Mouse (Mus musculus) skeletal muscle tissue, adult 2 months (tissue): ENCODE results near the gene Lyzl6.
A peak's percentile ranks its signal among the peaks of the same experiment; 100 is the strongest.
"Not testable (repeated sequence)": the region's sequence is repeated elsewhere in the genome, so short reads cannot be mapped to it uniquely, and the experiment has no call there.

Experiments
- DNase-seq: peaks from one replicate; pipeline ENCODE4 v3.0.0-alpha.2; 2012; ENCODE audit warnings: low read depth, low spot score

The Lyzl6 gene

GRCm38 (mm10) chr11:103638790-103639189 lies at the start of gene Lyzl6:
Gene Lyzl6 (minus strand): TSS chr11:103638890.
- DNase-seq, result no peak

- DNase-seq, result peak; percentile 42
These were observed 48.0 kb upstream of the Lyzl6 start for GRCm38 (mm10) chr11:103686706-103687105.

DNA sequence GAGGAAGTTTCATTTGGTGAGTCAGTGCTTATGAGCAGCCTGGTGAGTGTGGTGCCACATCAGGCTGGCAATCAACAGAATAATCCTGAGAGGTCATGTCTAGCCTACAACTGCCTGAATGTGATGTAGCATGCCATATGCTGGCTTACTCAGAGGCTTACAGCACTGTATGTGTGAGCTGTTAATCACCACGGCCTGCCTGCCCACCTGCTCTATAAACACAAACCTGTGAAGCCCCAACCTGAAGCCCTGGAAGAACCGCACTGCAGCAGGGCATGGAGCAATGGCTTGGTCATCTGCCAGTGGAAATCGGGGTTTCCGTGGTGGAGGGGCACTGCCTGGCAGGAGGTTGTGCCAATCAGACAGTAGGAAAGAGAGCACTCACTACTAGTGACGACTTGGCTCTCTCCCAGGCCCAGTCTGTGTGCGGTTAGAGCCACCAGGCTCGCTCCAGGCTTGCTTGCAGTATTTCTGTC lies 46.6 kb upstream of the Lyzl6 start:
- DNase-seq, result no peak

DNA sequence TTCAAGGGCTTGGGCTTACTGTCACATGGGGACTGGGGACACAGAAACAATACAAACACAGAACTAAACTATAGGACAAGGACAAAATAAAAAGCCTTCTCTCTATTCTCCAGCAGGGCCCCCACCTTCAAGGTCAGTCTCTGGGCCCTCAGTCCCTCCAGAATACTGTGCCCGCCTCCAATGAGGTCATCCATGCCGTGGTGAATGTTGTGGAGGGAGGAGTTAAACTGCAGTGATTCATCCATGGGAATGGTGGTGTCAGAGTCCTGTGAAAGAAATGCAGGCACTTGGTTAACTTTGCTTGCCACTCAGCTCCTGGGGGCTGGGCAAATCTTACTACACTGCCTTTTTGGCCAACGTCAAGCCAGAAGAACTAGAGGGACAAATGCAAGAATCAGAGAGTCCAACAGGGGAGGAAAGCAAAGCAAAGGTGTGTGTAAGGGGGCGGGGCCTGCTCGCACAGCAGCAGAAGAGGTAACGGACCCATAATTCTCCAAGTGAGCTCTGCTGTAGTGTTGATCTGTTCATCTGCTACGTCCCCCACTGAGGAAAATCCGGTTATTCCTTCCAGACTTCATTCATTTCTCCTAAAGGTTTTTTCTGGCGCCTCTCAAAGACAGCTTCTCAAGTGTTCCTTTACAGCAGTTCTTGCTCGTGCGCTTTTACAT lies 45.1 kb upstream of the Lyzl6 start:
- DNase-seq, result no peak

GRCm38 (mm10) chr11:103677042-103677441 lies 38.4 kb upstream of the Lyzl6 start:
- DNase-seq, result not testable (repeated sequence)

DNA sequence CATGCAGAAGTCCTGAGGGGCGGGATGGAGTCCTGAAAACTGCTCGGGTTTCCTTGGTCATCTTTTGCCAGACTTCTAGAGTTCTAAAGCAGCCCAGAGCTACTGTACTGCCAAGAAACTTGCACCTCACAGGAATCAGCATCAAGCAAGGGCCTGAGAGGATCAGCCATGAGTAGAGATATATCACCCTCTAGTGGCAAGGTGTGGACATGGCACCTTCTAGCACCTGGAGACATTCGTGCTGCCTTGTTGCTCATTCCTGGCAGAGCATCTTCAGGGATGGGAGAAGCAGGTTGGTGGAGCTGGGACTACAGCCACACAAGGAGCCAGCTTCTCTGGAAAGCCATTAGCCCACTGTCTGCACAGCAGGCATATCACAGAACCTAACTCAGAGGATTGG lies 36.9 kb upstream of the Lyzl6 start:
- DNase-seq, result no peak

DNA sequence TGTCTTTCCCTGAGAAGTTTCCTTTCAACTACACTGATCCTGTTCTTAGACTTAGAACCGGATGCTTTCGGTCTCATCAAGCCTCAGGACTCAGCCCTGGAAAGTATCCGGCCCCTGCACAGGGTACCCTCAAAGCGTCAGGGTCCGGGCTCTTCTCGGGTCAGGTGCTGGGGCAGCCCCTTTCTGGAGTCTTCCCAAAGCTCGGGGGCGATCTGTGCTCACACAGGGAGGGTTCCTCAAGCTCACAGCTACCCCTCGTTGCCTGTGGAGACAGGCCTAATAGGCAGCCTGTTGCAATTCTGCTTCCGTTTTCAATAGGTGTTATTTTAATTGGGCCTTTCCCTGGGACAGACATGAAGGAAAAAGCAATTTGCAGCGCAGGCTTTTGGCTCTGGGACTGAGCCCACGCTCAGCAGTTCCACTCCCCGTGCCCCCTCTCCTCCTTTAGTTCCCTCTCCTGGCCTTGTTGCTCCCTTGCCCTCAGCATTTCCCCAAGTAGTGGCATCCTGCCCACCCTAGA lies 28.3 kb upstream of the Lyzl6 start:
- DNase-seq, result no peak

DNA sequence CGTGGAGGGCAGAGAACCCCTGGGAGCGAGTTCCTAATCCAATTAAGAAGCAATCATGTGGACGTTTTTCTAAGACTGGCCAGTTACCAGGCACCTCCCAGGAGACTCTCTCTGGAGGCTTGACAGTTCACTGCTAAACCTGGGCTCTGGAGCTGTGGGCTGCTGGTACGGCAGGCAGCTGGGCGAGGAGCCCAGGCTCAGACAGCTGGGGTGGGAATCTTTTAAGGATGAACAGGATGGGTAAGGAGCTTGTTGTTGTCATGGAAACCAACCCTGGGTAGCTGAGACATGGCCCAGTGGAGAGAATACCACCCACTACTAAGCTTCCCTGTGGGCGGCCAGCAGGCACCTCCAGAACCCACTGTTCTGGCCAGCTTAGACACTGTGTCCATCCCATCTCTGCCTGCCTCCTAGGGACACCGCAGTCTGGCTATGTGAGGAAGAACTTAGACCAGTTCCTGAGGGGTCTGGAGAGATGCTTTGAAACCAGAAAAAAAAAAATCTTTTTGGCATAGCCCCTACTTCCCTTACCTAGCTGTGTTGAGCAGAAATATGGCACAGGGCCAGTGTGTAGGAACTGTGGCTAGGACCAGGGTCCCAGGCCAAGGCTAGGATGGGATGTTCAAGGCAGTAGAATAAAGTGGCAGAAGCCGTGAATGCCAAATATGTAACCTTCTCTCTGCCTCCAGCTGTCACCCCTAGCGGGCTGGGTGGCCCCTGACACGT lies 27.7 kb upstream of the Lyzl6 start:
- DNase-seq, result no peak

- no peak for DNase-seq
These were observed 27.0 kb upstream of the Lyzl6 start for GRCm38 (mm10) chr11:103665695-103666094.

DNA sequence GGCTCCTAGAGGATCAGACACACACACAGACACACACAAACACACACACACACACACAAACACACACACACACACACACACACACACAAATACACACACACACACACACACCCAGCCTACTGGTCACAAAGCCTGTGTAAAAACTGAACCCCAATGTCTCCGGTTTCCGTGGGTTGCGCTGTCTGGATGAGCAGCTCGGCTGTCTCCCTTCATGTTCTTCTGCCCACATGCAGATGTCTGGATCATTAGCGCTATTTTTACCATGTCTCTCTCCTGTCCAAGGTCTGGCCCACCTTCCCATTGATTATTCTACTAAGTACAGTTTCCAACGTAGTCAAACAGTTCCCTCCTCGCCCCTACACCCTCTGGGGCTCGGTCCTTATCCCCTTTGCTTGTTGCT lies 24.4 kb upstream of the Lyzl6 start:
- no peak for DNase-seq

DNA sequence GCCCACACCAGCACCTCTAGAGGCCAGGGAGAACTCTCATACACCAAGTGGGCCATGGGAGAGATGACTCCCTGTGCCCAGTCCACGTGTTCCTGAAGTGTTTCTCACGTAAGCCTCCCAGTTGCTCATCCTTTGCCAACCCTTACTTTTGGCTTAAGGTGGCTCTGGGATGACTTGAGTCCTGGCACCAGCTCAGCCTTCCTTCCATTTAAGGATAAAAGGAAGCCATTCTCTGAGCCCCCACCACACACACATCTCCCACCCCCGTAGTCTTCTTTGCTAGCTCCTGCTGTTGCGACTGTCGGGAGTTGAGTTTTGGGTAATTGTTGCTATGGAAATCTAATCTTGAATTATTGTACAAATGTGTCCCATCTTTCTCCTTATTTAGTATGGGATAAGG lies 23.9 kb upstream of the Lyzl6 start:
- DNase-seq, result no peak

- no peak for DNase-seq
These were observed 23.2 kb upstream of the Lyzl6 start for GRCm38 (mm10) chr11:103661863-103662262.

GRCm38 (mm10) chr11:103658189-103658588 lies 19.5 kb upstream of the Lyzl6 start:
- no peak for DNase-seq

DNA sequence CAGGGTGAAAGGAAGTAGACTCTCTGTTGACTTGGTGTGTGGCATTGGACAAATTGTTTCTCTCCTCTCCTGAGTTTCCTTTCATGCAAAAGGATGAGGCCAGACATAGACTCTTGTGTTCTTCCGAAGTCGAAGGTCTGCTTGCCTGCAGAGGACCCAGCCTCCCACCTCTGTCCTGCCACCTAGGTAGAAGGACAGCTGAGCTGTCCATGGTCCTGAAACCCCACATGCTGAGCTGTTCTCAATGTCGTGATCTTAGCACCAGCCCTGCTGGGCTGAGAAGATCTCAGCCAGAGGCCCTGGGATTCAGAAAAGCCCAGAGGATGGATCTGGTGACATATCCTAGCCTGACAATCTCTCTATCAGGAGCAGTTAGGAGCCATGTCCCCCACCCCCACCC lies 17.8 kb upstream of the Lyzl6 start:
- no peak for DNase-seq

DNA sequence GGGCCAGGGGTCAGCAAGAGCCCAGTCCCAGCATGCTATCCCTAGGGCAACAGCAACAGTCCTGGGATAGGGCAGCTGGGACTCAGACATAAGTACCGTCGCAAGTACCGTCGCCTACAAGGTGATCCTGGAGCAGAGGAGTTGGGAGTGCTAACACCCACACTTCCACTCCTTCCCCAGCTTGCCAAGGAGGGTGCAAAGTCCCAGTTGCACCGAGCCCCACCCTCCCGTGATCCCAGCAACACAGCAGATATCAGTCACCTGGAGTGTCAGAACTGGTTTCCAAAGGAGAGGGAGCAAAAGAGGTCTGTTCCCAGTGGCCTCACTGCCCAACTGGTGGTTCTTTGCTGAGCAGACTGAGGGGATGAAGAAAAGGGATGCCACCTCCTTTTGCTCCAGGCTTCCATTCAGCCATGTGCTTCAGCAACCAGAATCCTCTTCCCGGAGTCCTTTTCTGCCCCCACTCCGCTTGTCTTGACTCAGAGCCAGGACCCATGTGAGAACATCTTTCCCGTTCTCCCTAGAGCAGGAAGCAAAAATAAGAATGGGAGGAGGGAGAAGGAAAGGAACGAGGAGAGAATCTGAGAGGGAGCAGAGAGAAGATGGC lies 14.8 kb upstream of the Lyzl6 start:
- no peak for DNase-seq

DNA sequence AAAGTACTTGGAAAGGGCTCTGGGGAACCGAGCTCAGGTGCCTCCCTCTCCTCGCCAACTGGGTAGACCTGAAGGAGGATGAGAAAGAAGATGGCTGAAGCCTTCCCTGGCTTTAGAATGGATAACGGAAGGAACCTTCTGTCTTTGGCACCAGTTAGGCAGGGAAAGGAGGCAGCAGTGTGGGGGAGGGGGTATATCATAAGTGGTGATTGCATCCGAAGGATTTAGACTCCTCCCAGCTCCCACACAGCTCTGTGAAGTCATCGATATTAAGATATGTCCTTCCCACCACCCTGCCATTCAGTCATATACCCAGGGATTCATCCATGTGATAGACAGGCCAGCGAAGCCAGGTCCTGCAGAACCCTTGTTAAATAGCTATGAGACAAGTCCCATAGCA lies 12.7 kb upstream of the Lyzl6 start:
- no peak for DNase-seq

GRCm38 (mm10) chr11:103649983-103650493 lies 11.3 kb upstream of the Lyzl6 start:
- DNase-seq, result no peak

GRCm38 (mm10) chr11:103649301-103649982 lies 10.8 kb upstream of the Lyzl6 start, which contains the start of gene Rprml:
Gene Rprml (plus strand): TSS chr11:103649570.
- DNase-seq, result no peak

- no peak for DNase-seq
These were observed 10.0 kb upstream of the Lyzl6 start for GRCm38 (mm10) chr11:103648656-103649055.

DNA sequence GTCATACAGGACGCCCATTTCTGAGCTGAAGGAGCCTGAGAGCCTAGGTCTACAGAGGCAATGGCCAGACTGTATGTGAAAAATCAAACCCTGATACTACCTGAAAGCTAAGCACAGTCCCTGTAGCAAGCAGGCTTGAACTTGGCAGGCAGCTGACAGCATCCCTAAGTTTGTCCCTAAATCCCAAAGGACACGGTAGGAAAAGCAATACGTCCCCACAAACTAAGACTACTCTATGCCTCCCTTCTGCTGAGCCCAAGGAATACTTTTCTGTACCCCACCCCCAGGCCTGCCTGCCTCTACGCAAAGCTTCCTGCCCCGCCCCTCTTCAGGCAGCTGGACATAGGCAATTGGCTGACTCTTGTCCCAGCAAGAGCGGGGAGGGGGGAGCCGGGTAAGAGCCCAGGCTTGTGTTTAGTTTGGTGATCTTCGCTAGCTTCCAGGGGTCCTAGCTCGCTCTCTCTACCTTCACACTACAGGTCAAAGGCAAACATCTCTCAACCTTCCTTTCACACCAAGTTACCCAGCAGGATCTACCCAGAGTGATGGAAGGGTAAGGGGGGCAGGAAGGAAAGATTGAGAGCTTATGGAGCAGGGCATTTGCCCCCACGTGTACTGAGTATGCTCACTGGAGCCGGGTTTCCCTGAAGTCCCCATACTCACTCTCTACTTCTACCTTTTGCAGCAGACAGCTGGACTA lies 9.4 kb upstream of the Lyzl6 start:
- DNase-seq, result no peak

GRCm38 (mm10) chr11:103646301-103646700 lies 7.6 kb upstream of the Lyzl6 start:
- DNase-seq, result no peak
